Mouse (Mus musculus) hindbrain, embryonic 16.5 days (tissue): ENCODE results near the gene Angpt4. TPM values are rescaled to one million over a fixed set of nuclear protein-coding genes. Genes with fewer than 3 reads are reported as not detected.

Experiments
- ATAC-seq: fragments of 200-750 bp; cut with Nextera tagmentation; 2 replicates; pipeline ENCODE4 v1.8.0; 2017; ENCODE audit warnings: moderate TSS enrichment, moderate library complexity
- H3K27ac ChIP-seq: fragments of 300-500 bp; sonication (generic); 2 replicates; pipeline ENCODE4 v1.5.1; 2014; ENCODE audit warnings: low read depth, mild to moderate bottlenecking, control low read depth, low read length, moderate library complexity
- H3K27me3 ChIP-seq: fragments of 300-500 bp; sonication (generic); replicated peaks from 2 replicates; pipeline ENCODE4 v1.6.1; 2014; ENCODE audit warnings: low read length; ENCODE audit not compliant: control insufficient read depth, insufficient read depth
- H3K36me3 ChIP-seq: fragments of 300-500 bp; sonication (generic); 2 replicates; pipeline ENCODE4 v1.6.1; 2014; ENCODE audit warnings: mild to moderate bottlenecking, low read length, moderate library complexity, mixed read lengths; ENCODE audit not compliant: control insufficient read depth, insufficient read depth
- H3K4me1 ChIP-seq: fragments of 300-500 bp; sonication (generic); 2 replicates; pipeline ENCODE4 v1.6.1; 2014; ENCODE audit warnings: low read depth, low read length; ENCODE audit not compliant: control insufficient read depth, insufficient read depth
- H3K4me2 ChIP-seq: fragments of 300-500 bp; sonication (generic); 2 replicates; pipeline ENCODE4 v1.6.1; 2014; ENCODE audit warnings: mild to moderate bottlenecking, low read length, control low read depth, moderate library complexity
- H3K4me3 ChIP-seq: fragments of 300-500 bp; sonication (generic); 2 replicates; pipeline ENCODE4 v1.5.1; 2014; ENCODE audit warnings: mild to moderate bottlenecking, low read length, control low read depth, moderate library complexity
- H3K9ac ChIP-seq: fragments of 300-500 bp; sonication (generic); 2 replicates; pipeline ENCODE4 v1.6.1; 2014; ENCODE audit warnings: low read depth, mild to moderate bottlenecking, control low read depth, low read length, moderate library complexity
- H3K9me3 ChIP-seq: fragments of 300-500 bp; sonication (generic); 2 replicates; pipeline ENCODE4 v1.6.1; 2014; ENCODE audit warnings: mild to moderate bottlenecking, low read length, moderate library complexity; ENCODE audit not compliant: control insufficient read depth
- WGBS: fragments of 180-500 bp; shearing (Covaris S2); extraction: QIAGEN DNeasy Blood & Tissue Kit; methylation state at CpG from one replicate; pipeline ENCODE4 v1.1.7; 2014; 5-methylcytosine and 5-hydroxymethylcytosine counted together
- polyA plus RNA-seq: library from polyadenylated mRNA; unstranded; fragments of >200 nt; fragmentation: Nextera tagmentation; extraction: Ambion mirVana; gene quantifications from 2 replicates; pipeline ENCODE4 v1.2.1, GENCODE M21; 2015

The Angpt4 gene
- polyA plus RNA-seq, 1 experiment from 2014 or later, result 0.46 TPM

- 76% methylated on average over 2 of the region's 2 CpGs for WGBS
- H3K4me2 ChIP-seq, result no peak overlapping the region
- no peaks in the 10 kb centered on the region for H3K9me3 ChIP-seq
- H3K27me3 ChIP-seq, result no peaks in the 10 kb centered on the region
- no peaks in the 10 kb centered on the region for H3K36me3 ChIP-seq
- H3K9ac ChIP-seq, result no peak overlapping the region
- peaks cover 3% of the 10 kb centered on the region; the same call in 1 of the 2 replicates for H3K4me1 ChIP-seq
- no peak overlapping the region for H3K27ac ChIP-seq
- H3K4me3 ChIP-seq, result no peak overlapping the region
- ATAC-seq, result no peak
Observed at GRCm38 (mm10) chr2:151944106-151944505, 33.1 kb downstream of the Angpt4 start.

- peak; percentile 38 for ATAC-seq
- WGBS, result 97% methylated on average over 2 of the region's 2 CpGs
- H3K4me2 ChIP-seq, result no peak overlapping the region
- H3K36me3 ChIP-seq, result no peaks in the 10 kb centered on the region
- H3K9me3 ChIP-seq, result no peaks in the 10 kb centered on the region
- H3K27me3 ChIP-seq, result no peaks in the 10 kb centered on the region
- peaks cover 3% of the 10 kb centered on the region; the same call in 1 of the 2 replicates for H3K4me1 ChIP-seq
- no peak overlapping the region for H3K27ac ChIP-seq
- H3K4me3 ChIP-seq, result no peak overlapping the region
- H3K9ac ChIP-seq, result no peak overlapping the region
Observed at GRCm38 (mm10) chr2:151947617-151948016, 36.6 kb downstream of the Angpt4 start.

- peaks cover 3% of the 10 kb centered on the region; the same call in 1 of the 2 replicates for H3K4me1 ChIP-seq
- no peak overlapping the region for H3K4me2 ChIP-seq
- H3K27ac ChIP-seq, result no peak overlapping the region
- no peak for ATAC-seq
- H3K36me3 ChIP-seq, result no peaks in the 10 kb centered on the region
- H3K9me3 ChIP-seq, result no peaks in the 10 kb centered on the region
- no peak overlapping the region for H3K4me3 ChIP-seq
- WGBS, result 79% methylated on average over 7 of the region's 7 CpGs
- H3K9ac ChIP-seq, result no peak overlapping the region
- H3K27me3 ChIP-seq, result no peaks in the 10 kb centered on the region
Observed at GRCm38 (mm10) chr2:151948311-151948710, 37.3 kb downstream of the Angpt4 start.

- no peaks in the 10 kb centered on the region for H3K9me3 ChIP-seq
- peak; percentile 85 for ATAC-seq
- peaks cover 3% of the 10 kb centered on the region; the same call in 1 of the 2 replicates for H3K4me1 ChIP-seq
- no peaks in the 10 kb centered on the region for H3K36me3 ChIP-seq
- H3K27ac ChIP-seq, result peak overlapping the region; percentile 25; the same call in 1 of the 2 replicates
- 41% methylated on average over 2 of the region's 2 CpGs for whole genome bisulfite sequencing
- no peak overlapping the region for H3K4me3 ChIP-seq
- no peak overlapping the region for H3K4me2 ChIP-seq
- no peak overlapping the region for H3K9ac ChIP-seq
- H3K27me3 ChIP-seq, result no peaks in the 10 kb centered on the region
Observed at GRCm38 (mm10) chr2:151949082-151949774, 38.2 kb downstream of the Angpt4 start.

- no peaks in the 10 kb centered on the region for H3K36me3 ChIP-seq
- no peak overlapping the region for H3K4me3 ChIP-seq
- H3K4me1 ChIP-seq, result peaks cover 6% of the 10 kb centered on the region
- no peak for ATAC-seq
- no peaks in the 10 kb centered on the region for H3K9me3 ChIP-seq
- H3K27ac ChIP-seq, result no peak overlapping the region
- H3K27me3 ChIP-seq, result no peaks in the 10 kb centered on the region
- WGBS, result 89% methylated on average over 8 of the region's 8 CpGs
- no peak overlapping the region for H3K9ac ChIP-seq
- no peak overlapping the region for H3K4me2 ChIP-seq
Observed at GRCm38 (mm10) chr2:151953665-151954064, 42.7 kb downstream of the Angpt4 start.

- Histone ChIP-seq H3K9me3 (no peaks in the 10 kb centered on the region), H3K27me3 (no peaks in the 10 kb centered on the region), H3K36me3 (no peaks in the 10 kb centered on the region), H3K9ac (no peak overlapping the region), H3K27ac (no peak overlapping the region), H3K4me3 (no peak overlapping the region), H3K4me2 (no peak overlapping the region), H3K4me1 (peaks cover 3% of the 10 kb centered on the region)
- WGBS, result 56% methylated on average over 4 of the region's 4 CpGs
- peak; percentile 50; the same call in 1 of the 2 replicates for ATAC-seq
Observed at GRCm38 (mm10) chr2:151956500-151957137, 45.6 kb downstream of the Angpt4 start.

GRCm38 (mm10) chr2:151959274-151959673 lies 48.3 kb downstream of the Angpt4 start:
- no peak for ATAC-seq
- Histone ChIP-seq H3K4me1 (peaks cover 17% of the 10 kb centered on the region), H3K9ac (no peak overlapping the region), H3K27ac (no peak overlapping the region), H3K36me3 (no peaks in the 10 kb centered on the region), H3K27me3 (no peaks in the 10 kb centered on the region), H3K4me3 (no peak overlapping the region), H3K4me2 (no peak overlapping the region), H3K9me3 (no peaks in the 10 kb centered on the region)
- 36% methylated on average over 5 of the region's 5 CpGs for WGBS

- Histone ChIP-seq H3K4me1 (peaks cover 23% of the 10 kb centered on the region), H3K36me3 (no peaks in the 10 kb centered on the region), H3K4me2 (no peak overlapping the region), H3K4me3 (no peak overlapping the region), H3K27ac (no peak overlapping the region), H3K9ac (no peak overlapping the region), H3K27me3 (no peaks in the 10 kb centered on the region), H3K9me3 (no peaks in the 10 kb centered on the region)
- WGBS, result 38% methylated on average over 9 of the region's 9 CpGs
- ATAC-seq, result no peak
Observed at GRCm38 (mm10) chr2:151961284-151962196, 50.5 kb downstream of the Angpt4 start.

- Histone ChIP-seq H3K4me1 (peaks cover 26% of the 10 kb centered on the region), H3K36me3 (no peaks in the 10 kb centered on the region), H3K4me3 (no peak overlapping the region), H3K9ac (no peak overlapping the region), H3K4me2 (no peak overlapping the region), H3K9me3 (no peaks in the 10 kb centered on the region), H3K27ac (no peak overlapping the region), H3K27me3 (no peaks in the 10 kb centered on the region)
- WGBS, result 40% methylated on average over 10 of the region's 10 CpGs
- ATAC-seq, result peak; percentile 43
Observed at GRCm38 (mm10) chr2:151962474-151962873, 51.5 kb downstream of the Angpt4 start.
